Mouse (Mus musculus): ENCODE measurements around the gene Ptrh1. TPM values are rescaled to one million over a fixed set of nuclear protein-coding genes. Genes with fewer than 3 reads are reported as not detected.

Ptrh1 gene
- polyA plus RNA-seq, 3 experiments from 2014 or later, result 6.5 to 9.3 (median 8.1) TPM

DNA sequence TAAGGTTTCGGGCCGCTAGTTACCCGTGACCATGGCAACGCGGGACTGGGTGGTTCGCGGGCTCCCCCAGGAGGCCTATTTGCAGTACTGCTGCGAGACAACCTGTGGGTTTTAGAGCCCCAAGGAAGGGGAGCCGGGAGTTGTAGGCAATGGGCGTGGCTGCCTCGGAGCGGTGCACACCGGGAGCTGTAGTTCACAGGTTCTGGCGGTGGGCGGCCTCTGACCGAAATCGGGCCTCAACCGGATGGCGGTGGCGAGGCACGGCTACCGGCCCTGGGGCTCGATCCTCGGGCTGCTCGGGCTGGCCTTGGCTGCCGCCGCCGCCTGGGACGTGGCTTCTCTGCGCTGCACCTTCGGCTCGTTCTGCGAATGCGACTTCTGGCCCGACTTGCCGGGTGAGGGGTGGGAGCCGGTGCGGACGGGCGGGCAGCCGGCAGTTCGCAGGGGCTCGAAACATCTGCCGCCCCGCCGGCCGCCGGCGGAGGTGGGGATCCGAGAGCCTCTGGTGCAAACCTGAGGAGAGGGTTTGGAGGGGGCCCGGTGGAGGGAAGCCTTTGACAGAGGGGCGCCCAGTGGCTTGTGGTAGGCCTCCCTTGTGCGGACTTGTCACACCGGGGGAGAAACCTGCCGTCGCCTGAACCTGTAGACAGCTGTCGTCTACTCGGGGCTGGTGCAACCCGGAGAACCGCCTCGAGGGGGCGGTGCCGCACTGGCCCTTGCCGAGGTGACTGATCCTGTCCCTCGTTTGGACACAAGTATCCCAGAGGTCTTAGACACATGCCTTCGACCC lies 18.3 kb upstream of the Ptrh1 start, which contains the start of gene Tor2a:
Tor2a (plus strand) TSS at position 179 of the 790 bp plus-strand sequence.
- peak; percentile 96 for ATAC-seq

DNA sequence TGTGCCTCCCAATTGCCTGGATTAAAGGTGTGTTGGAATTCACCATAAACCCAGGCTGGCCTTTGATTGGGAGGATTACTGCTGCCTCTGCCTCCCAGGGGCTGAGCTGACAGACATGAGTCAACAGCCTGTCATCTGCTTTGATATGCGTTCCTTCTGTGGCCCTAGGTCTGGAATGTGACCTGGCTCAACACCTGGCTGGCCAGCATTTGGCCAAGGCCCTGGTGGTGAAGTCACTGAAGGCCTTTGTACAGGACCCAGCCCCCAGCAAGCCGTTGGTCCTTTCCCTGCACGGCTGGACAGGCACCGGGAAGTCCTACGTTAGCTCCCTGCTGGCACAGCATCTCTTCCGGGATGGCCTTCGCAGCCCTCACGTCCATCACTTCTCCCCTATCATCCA lies 17.1 kb upstream of the Ptrh1 start:
- ATAC-seq, result no peak

DNA sequence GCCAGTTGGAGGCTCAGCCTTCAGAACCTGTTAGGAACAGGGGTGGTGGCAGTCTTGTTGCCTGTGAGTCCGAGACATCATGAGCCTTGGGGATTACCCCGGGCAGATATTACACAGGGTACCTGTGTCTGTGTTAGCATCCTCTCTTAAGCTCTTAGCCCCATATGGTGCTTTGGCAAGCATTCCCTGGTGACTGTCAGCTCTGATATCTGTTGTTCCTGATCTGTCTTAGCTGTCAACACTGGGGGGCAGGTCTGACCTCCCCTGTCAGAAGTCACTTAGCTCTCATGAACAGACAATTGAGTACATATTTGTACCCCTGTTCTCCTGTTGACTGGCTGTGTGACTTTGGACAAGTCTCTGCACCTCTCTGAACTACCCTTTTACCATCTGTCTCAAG lies 16.6 kb upstream of the Ptrh1 start:
- ATAC-seq, result no peak

DNA sequence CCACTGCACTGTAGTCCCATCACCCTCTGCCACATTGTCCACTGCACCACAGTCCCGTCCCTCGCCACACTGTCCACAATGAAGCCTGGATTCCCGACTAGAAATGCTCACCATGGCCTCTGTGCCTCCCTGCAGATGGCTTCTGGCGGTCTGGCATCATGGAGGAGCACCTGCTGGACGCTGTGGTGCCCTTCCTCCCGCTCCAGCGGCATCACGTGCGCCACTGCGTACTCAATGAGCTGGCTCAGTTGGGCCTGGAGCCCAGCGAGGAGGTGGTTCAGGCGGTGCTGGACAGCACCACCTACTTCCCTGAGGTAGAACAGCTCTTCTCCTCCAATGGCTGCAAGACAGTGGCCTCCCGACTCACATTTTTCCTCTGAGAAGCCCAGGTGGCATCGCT lies 14.2 kb upstream of the Ptrh1 start:
- ATAC-seq, result no peak

DNA sequence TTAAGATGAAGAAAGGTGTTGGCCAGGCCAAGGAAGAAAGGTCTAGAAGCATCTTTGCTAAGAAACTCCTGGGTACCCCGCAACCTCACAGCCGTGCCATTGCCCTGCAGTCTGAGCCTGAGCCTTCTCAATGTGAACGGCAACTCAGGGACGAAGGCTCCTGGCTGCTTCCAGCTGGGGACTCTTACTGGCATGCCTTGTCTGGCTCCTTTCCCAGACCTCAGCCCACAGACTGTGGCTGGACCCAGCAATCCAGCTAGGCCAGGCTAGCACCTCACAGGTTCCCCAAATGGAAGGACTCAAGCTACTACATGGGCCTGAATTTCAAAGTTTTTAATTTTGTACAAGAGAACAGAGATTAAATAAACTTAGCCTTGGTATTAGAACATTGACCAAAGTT lies 13.7 kb upstream of the Ptrh1 start:
- no peak for ATAC-seq

DNA sequence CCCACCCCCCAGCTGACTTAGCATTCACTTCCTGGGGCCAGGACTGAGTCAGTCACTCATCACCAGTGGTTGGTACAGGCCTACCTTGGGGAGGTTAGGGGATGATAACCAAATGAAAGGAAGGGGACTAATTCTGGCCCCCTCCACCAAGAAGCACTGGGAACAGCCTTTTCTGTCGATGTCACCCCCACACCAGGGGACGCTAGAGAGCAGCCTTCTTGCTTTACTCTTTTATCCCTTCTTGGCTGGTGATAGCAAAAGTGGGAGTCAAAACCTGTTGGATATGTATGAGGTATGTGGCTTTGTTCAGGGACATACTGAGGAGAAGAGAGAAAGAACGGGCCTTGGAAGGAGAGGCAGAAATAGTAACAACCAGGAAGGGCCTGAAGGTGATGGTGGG lies 12.2 kb upstream of the Ptrh1 start:
- ATAC-seq, result no peak

DNA sequence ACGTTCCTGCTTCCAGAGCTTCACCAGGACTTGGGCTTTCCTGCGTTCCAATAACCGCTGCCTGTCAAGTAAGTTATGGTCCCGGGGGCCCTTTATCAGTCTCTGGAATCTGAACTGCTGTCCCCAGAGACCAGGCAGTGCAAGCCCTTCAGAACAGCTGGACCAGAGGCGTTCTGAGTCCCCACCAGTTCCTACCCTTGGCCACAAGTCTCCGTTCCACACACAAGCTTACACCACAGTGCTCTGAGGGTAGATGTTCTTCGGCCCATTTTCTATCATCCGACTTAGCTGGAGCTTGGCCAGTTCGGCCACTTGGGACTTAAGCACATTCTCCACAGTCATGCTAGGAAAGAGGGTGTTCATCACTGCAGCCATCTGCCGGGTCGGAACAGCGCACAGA lies 8.3 kb upstream of the Ptrh1 start:
- ATAC-seq, result no peak

DNA sequence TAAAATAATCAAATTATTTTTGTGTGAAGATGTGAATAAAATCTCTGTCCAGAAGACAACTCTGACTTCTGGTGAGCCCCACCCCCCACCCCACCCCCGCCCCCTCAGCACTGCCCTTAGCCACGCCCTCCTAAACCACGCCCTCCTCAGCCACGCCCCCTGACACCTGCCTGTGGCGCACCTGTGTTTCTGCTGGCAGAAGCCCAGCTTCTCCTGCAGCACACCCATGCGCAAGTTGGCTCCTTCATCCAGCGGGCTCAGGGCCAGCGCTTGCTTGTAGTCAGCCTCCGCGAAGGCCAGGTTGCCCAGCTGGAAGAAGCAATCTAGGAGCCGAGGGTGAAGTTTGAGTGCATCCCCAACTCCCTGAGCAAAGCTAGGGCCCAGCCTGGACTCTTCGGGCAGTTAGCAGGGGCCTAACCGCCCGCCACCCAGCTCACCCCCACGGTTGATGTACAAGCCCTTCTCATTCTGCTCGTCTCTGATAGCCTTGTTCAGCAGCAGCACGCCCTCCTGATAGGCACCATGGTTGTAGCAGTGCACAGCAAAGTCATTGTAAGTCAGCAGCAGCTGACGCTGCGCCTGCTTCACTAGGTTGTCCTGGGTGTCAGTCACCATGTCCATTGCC lies 6.8 kb upstream of the Ptrh1 start:
- ATAC-seq, result no peak

DNA sequence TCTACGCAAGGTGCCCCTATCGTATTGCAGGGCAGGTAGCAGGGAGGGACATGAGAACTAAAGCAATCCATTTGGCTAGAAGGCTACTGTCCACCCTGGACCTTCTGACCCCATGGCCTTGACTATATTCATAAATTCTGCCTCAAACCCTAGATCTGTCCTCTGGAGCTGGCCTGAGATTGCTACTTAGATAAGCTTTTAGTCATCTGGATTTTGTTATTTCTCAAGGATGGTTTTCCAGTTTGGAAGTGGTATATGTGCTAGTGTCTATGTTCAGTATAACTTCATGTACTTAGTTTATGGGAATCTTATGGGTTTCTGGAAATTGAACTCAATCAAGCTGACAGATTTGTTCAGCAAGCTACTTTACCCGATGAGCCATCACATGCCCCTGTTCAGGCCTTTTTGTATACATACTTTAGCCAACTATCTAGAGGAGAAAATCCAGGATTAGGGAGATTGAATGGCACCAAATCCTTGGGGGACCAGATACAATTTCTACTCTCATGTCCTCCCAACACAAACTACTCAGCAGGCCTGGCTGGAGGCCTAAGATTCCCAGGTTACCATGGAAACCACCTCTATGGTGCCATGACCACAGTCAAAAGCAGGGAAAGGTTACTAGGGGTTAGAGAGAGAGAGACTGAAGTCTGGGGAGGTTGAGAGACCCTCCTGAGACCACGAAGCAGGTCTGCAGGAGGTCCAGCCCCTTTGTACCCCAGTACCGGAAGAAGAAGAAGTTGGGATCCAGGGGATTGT lies 6.1 kb upstream of the Ptrh1 start:
- no peak for ATAC-seq

DNA sequence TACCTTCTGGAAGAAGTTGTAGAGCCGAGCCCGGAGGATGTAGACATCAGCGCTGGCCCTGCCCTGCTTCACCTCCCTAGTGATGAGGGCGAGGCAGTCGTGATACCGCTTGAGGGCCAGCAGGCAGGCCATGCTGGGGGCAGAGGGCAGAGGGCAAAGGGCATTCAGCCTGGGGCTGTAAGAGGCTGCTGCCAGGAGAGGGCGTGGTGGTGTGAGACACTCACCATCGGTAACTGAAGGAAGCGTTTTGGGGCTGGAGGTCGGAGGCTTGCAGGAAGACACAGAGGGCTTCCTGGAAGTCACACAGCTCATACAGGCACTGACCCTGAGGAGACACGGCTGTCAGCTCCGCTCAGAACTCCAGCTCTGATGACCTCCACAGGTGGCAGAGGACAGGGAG lies 3.7 kb upstream of the Ptrh1 start:
- no peak for ATAC-seq

DNA sequence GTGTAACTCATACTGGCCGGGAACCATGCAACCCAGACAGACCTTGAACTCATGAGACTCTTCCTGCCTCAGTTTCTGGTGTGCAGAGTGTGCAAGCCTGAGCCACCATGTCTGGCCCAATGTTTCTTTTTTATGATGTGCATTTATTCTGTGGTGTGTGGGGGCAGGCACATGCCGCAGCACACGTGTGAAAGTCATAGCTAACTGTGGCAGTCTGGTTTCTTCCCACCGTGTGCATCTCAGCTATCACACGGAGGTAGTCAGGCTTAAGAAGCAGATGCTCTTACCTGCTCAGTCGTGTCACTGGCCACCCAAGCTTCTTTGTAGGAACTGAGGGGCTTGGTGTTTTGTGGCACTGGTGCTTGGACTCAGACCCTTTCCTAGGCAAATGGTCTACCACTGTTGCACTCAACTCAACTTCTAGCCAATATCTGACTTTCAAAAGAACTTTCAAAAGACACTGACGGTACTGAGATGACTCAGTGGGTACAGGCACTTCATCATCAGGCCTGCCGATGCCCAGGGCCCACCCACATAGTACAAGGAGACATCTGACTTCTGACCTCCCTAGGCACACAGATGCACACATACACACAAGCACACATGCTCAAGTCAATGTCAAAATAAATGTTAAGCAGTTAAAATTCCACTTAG lies 2.8 kb upstream of the Ptrh1 start:
- ATAC-seq, result no peak

DNA sequence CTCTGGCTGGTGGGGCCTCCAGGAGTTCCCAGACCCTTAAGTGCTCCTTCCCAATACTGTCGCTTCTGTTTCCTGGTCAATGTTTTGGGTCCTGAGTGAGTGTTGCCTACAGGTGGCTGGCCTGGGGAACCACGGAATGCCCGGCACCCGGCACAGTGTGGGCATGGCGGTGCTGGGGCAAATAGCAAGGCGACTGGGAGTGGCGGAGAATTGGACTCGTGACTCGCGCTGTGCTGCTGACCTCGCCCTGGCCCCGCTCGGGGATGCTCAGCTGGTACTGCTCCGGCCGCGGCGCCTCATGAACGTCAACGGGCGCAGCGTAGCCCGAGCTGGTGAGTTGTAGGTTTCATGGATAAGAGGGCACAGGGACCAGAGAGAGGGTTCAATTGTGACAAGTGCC lies 606 bp downstream of the Ptrh1 start:
- ATAC-seq, result no peak

DNA sequence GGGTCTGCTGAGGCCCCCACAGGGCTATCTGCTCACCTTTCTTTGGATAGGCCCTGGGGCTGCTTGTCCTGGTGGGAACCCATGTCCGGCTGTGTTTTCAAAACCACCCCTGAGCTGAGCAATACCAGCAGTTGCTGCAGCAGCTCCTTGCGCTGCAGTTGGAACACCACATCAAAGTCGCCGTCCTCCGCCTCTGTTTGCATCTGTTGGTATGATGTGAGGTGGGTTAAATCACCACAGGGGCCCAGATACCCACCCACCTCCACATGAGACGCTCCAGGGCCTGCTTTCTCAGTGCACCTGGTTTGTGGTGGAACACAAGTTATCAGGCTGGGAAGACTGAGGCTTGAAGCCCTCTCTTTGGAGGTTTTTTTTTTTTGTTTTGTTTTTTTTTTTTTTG lies 2.5 kb downstream of the Ptrh1 start:
- no peak for ATAC-seq

DNA sequence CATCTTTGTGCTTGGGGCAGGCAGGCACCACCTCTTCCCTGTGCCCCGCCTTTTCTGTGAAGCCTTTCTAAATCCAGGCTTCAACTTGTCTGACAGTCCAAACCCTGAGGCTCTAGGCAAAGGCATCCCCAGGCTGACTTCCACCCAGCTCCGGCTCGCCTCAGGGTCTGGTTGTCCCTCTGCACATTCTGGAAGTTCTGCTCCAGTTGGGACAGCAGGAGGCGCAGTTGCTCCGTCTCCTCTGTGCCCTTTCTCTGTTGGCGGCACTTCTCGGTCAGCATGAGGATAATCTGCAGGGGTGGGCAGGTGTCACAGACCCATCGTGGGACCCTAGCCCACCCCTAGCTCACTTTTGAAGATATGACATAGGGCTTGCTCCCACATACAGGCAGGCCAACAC lies 3.5 kb downstream of the Ptrh1 start:
- no peak for ATAC-seq

DNA sequence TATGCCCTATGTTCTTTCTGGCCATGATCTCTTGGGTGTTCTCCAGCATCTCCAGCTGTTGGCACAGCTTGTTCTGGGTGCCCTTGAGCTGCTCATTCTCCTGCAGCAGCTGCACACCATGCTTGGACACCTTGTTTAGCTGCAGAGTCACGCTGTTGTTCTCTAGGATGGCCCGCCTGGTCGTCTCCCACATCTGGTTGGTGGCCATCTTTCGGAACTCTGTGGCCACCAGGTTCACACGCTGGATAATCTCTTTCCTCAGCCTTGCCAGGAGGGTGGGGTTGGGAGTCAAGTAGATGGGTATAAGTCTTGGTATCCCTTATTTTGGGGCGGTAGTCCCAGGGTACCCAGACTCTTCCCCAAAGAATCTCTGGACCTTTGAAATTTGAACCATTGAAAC lies 4.1 kb downstream of the Ptrh1 start:
- ATAC-seq, result no peak

DNA sequence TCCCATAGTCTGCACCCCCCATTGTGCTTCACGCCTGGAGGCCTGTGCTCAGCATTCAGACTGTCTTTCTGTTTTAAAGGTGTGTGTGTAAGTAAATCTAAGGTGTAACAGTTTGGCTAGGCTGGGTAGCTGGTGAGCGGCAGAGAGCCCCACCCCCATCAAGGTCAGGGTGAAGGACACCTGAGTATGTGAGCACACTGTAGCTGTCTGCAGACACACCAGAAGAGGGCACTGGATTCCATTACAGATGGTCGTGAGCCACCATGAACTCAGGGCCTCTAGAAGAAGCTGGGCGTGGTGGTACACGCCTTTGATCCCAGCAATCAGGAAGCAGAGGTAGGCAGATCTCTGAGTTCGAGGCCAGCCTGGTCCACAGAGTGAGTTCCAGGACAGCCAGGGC lies 6.1 kb downstream of the Ptrh1 start:
- ATAC-seq, result no peak

DNA sequence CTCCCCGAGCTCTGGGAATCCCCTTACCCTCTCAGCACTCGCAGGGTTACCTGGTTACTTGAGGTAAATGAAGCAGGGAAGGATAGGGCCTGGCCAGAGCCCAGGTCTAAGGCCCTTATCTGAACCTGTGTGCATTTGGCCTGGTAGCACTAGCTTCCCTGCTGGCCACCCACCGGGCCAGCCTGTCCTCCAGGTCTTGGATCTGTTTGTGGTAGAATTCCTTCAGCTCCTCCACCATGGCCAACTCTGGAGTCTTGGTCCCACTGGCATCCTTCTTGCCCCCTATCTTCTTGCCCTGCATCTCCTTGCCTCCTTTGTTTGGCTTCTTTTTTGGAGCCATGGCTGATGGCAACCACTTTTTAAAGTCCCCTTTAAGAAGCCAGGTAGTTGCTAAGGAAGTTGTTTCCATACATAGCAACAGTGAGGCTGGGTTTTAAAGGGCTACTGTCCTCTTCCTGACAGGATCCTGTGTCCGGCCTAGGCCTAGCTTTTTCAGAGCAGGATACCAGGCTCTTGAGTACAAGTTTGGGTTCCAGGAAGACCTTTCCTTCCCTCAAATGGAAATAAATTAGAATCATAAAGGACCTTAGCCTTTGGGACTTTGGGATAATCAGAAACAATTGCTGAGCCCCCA lies 8.6 kb downstream of the Ptrh1 start, which contains the start of gene Cfap157:
Cfap157 (minus strand) TSS at position 381 of the 634 bp plus-strand sequence.
- ATAC-seq, result no peak

DNA sequence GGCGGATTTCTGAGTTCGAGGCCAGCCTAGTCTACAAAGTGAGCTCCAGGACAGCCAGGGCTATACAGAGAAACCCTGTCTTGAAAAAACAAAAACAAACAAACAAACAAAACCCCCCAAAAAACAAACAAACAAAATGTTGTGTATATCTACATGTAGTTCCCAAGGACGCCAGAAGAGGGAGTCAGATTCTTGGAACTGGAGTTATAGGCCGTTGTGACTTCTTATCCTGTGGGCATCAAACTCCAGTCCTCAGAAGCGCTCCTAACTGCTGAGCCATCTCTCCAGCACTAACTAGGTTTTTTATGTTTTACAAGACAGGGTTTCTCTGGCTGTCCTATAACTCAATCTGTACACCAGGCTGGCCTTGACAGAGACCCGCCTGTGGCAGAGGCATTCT lies 11.6 kb downstream of the Ptrh1 start:
- no peak for ATAC-seq

DNA sequence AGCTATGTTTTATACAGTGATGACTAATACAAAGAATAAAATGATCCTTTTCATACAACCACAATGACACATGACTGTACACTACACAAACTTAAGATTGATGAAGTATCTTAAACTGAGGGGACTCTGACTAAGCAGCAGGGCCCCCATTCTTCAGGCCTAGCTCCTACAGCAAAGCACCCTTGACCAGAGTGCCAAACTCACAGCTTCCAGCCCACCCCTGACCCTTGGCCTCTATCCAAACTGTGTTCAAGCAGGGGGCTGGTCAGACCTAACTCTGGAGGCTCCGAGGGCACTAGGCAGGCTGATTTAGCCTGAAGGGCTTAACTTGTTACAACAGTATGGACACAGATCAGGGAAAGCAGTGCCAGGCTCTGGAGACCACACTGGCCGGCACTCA lies 13.0 kb downstream of the Ptrh1 start:
- ATAC-seq, result no peak

DNA sequence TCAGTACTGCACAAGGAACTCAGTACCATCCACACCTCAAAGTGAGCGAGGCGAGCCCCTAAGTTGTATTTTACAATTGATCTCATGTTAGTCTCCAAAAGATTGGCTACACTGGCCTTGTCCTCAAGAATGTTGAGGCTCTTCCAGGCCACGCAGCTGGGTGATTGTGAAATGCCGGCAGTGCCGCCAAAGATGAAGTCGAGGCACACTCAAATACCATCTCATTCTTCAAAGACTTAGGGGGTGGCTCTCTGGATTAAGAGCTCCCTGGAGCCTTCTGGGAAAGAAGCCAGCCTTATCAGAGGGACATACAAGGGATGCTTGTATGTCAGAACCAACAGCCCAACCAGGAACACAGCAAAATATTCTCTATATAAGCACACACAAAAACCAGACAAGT lies 15.7 kb downstream of the Ptrh1 start:
- no peak for ATAC-seq

DNA sequence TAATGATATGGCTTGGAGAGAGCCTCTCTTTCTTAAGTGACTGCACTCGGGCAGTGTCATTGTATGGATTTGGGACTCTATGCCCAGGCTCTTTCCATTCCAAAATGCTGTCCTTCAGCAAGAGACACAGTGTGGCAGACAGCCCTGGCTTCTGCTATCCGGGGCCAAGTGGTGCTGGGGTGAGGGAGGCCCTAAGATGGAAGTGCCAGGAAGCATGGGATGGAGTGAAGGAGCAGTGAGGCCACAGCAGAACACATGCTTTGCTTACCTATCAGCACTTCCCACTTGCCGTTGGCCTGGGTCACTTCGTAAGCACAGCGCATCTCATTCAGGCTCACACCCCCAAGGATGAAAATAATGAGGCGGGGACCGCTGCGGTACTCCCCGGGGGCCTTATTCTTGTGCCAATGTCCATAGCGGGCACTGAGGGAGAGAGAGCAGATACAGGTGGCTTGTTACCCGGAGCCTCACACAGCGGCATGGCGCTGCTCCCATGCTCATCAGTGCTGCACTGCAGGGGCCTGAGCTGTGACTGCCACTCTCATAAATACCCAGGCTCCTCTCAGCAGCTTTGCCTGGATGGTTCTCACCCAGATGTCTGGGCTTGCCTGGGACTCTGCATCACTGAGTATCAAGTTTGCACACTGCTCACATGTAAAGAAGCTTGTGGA lies 20.3 kb downstream of the Ptrh1 start:
- no peak for ATAC-seq
